Mouse (Mus musculus): ENCODE results near the gene Stpg3.

The Stpg3 gene

GRCm38 (mm10) chr2:25234551-25235220 is 20.2 kb upstream of the Stpg3 start:
- no peak for DNase-seq

- DNase-seq, result no peak
These were observed 19.6 kb upstream of the Stpg3 start, which contains the start of gene Slc34a3 for GRCm38 (mm10) chr2:25234050-25234449. Gene Slc34a3, minus strand, starts transcription at chr2:25234364.

DNA sequence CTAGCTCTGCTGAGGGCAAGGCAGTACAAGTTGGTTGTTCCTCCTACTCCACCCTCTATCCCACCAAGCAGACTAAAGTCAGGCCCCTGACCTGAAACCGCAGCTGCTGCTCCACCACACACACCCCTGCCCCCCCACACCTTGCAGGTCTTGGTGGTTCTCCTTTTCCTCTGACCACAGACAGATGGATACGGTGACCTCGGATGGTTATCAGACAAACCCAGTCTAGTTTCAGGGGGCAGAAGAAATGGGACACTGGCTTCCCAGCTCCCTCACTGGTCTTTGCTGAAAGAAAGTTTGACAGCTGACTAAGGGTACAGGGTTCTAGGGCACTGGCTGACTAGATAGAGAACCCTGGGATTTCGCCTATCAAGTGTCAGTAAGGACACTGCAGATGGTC is 19.0 kb upstream of the Stpg3 start:
- DNase-seq, result no peak

GRCm38 (mm10) chr2:25231038-25231437 is 16.6 kb upstream of the Stpg3 start:
- no peak for DNase-seq

GRCm38 (mm10) chr2:25230581-25230980 is 16.1 kb upstream of the Stpg3 start:
- no peak for DNase-seq

- DNase-seq, result no peak
These were observed 15.1 kb upstream of the Stpg3 start for GRCm38 (mm10) chr2:25229582-25229981.

DNA sequence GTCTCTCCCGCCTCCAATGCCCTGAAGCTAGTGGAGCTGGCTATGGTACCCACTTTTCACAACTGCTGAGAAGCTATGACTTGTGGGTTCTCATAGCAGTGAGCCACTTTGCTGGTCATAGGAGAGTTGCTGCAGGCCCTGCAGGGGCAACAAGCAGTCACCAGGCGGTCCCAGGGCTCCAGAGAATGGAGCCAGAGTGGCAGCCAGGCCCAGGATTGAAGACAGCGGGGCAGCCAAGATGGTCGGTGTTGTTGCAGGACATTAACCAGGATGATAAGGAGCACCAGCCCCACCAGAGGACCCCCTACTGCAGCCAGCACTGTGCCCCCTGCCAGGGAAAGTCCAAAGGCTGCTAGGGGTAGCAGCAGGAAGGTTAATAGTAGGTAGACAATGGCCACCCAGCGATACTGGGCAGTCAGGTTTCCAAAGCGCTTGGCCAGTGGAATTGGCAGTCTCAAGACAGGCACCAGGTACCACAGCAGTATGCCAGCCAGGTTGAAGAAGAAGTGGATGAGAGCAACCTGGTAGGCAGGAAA is 14.6 kb upstream of the Stpg3 start:
- DNase-seq, result peak in 1 of 2 experiments; percentile 42

- peak; percentile 89 to 92 for DNase-seq
These were observed 14.0 kb upstream of the Stpg3 start for GRCm38 (mm10) chr2:25228431-25228889.

GRCm38 (mm10) chr2:25227406-25227805 is 13.0 kb upstream of the Stpg3 start:
- no peak for DNase-seq

DNA sequence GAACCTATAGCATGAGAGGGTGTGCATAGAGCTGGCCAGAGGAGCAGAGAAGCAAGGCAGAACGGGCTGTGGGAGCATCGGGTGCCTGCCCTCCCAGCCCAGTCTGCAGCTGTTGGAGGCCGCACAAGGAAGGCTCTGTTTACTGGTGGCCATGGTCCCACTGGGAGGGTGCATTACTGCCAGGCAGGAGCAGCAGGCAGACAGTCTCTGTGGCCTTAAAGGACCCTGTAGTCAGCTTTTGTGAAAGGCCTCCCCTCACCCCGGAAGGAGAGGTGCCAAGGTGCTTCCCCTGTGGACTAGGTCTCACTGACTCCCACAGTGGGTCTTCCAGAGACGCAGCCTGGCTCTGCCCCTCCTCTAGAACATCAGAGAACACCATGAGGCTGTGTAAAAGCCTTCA is 12.4 kb upstream of the Stpg3 start:
- peak in 1 of 2 experiments; percentile 42 for DNase-seq

- DNase-seq, result peak in 1 of 2 experiments; percentile 12
These were observed 11.5 kb upstream of the Stpg3 start for GRCm38 (mm10) chr2:25225811-25226379.

GRCm38 (mm10) chr2:25224766-25225752 is 10.6 kb upstream of the Stpg3 start:
- DNase-seq, result peak; percentile 97 to 98

- DNase-seq, result no peak
These were observed 10.0 kb upstream of the Stpg3 start, which contains the start of gene Tubb4b for GRCm38 (mm10) chr2:25224492-25224765. Gene Tubb4b, minus strand, starts transcription at chr2:25224702.

DNA sequence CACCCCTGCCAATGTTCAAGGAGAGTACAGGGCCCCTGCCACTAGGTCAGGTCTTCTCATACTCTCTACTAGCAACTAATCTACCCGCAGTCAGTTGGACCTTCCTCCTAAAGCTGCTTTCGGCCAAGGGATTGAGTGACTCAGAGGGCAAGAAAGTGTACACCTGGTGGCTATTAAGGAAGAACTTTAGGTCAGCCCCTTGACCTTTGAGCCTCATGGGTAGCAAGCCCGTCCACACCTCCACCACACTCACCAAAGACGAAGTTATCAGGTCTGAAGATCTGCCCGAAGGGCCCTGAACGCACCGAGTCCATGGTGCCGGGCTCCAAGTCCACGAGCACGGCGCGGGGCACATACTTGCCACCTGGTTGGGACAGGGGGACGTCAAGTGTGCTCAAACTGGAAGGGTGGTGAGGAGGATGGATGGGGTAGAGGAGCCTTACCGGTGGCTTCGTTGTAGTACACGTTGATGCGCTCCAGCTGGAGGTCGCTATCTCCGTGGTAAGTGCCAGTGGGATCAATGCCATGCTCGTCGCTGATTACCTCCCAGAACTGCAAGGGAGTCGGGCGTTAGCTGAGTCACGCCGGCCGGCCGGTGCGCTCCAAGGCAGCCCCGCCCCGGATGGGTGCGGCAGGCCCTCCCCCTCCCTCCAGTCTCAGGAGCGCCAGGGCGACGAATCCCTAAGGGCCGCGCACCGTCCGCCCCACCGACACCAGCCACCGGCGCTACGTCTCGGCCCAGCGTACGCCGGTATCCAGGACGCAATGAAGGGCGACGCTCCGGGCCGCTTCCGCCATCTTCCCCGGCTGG is 9.4 kb upstream of the Stpg3 start:
- DNase-seq, result peak; percentile 73 to 81

- no peak for DNase-seq
These were observed 6.9 kb upstream of the Stpg3 start for GRCm38 (mm10) chr2:25221331-25221772.

GRCm38 (mm10) chr2:25218445-25218844 is 4.0 kb upstream of the Stpg3 start, which contains the start of gene Fam166a:
Gene Fam166a, plus strand, starts transcription at chr2:25218745.
- DNase-seq, result no peak

DNA sequence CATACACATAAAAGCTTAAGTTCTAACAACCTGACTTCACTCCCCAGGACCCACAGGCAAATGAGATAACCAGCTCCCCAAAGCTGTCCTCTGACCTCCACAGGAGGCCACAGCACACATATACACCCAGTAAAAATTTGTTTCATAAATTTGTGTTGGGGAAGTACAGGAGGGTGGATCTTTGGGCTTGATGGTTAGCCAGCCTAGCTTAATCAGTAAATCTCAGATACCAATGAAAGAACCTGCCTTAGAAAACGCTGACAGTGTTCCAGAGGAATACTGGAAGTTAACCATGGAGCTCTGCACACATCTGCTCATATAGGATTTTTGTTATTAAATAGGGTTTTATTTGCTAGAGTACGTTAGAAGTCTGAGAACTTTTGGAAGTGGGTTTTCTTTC is 3.2 kb upstream of the Stpg3 start:
- DNase-seq, result no peak

GRCm38 (mm10) chr2:25213266-25213865 is 1.1 kb downstream of the Stpg3 start:
- DNase-seq, result no peak

DNA sequence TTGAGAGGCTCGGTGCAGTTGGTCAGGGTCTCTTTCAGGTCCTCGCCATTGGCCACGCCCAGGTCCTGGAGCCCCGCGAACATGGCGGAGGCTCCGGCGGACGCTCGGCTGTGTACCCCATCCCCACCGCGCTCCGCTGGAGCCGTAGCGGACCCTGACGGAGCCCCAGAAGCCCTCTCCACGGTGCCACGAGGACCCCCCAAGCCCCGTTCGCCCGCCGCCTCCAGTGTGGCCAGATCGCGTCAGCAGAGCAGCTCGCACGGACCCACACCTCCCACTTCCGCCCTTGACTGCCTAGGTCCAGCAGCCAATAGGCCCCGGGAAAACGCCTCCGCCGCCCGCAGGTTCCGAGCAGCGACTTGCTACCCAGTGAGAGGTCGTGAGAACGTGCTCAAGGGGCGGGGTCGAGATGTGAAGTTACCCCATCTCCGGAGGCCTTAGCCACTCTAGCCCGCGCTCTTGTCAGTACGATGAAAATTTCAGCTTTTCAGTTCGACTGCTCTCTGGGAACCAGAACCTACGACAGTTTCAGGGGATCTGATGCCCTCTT is 3.2 kb downstream of the Stpg3 start, which contains the start of gene Nelfb:
Gene Nelfb (minus strand): TSS at position 369 of the 550 bp plus-strand sequence.
- DNase-seq, result peak; percentile 92 to 94

- no peak for DNase-seq
These were observed 3.8 kb downstream of the Stpg3 start for GRCm38 (mm10) chr2:25210686-25211085.

DNA sequence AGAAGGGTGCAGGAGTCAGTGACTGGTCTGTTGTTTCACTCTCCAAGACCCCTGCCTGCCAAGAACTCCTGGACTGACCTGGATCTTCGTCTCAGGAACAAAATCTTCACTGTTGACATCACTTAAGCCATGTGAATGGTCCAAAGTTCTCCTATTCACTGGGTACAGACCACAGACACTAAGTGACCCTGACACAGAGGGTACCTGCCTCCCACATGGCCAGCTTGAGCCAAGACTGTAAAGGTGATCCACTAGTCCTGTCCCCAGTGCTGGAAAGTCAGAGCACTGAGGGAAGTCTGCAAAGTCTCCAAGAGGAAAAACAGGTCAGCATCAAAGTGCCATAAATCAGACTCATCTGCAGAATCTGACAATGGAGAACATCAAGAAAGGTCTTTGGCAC is 6.8 kb downstream of the Stpg3 start:
- DNase-seq, result no peak
